Mouse (Mus musculus): ENCODE data around the gene Ankmy1. TPM values are rescaled to one million over a fixed set of nuclear protein-coding genes. Genes with fewer than 3 reads are reported as not detected.

Ankmy1 gene
- polyA plus RNA-seq, 1 experiment from 2014 or later: 1.1 TPM

- Histone ChIP-seq H3K4me1 (ENCODE audit: control insufficient read depth, insufficient read depth, low read length) (peaks cover 26% of the 10 kb centered on the region; the same call in 1 of the 2 replicates), H3K27ac (ENCODE audit: low read depth, low read length) (no peak overlapping the region), H3K27me3 (ENCODE audit: control insufficient read depth, insufficient read depth, low read length) (no peaks in the 10 kb centered on the region), H3K4me2 (replicated peaks; ENCODE audit: low read depth, low read length) (no peak overlapping the region), H3K4me3 (ENCODE audit: low read length) (no peak overlapping the region), H3K9ac (ENCODE audit: low read depth, low read length) (no peak overlapping the region), H3K36me3 (ENCODE audit: control insufficient read depth, insufficient read depth, low read length) (no peaks in the 10 kb centered on the region; the same call in 1 of the 2 replicates), H3K9me3 (ENCODE audit: control insufficient read depth, low read length) (no peaks in the 10 kb centered on the region)
- 86% methylated on average over 3 of the region's 3 CpGs for WGBS
- no peak for ATAC-seq (ENCODE audit: low FRiP score, low TSS enrichment)
Observed at GRCm38 (mm10) chr1:92908664-92909063, 6.0 kb upstream of the Ankmy1 start.

DNA sequence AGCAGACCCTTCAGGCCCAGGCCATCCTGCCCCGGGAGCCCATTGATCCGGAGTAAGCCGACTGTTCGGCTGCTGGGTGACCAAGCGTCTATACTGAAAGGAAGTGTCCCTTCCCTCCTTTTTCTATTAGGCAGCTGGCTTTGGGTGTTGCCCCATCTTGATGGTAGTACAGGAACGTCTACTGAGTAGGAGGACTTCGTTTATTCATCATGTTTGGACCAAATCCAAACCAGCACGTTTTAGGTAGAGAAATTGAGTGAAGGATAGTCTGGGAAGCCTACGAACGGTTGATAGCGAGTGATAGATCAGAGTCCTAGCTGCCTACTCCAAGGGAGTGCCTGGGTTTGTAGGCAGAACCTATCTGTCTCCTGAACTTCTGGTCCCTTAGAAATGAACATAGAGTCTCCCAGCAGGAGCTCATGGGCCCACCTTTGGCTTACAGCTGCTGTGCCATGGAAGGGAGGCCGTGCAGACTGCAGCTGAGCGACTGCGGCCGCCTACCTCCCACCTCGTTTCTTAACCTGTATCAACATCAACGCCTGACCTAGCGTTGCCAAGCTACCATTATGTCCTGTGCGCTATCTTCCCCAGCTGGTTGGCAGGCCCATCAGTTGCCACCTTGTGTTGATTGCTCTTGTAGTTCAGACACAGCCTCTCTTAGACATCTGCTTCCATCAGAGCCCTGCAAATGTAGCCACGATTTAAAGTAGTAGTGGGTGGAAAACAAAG, 5.1 kb upstream of the Ankmy1 start:
- Histone ChIP-seq H3K9me3 (ENCODE audit: control insufficient read depth, low read length) (no peaks in the 10 kb centered on the region), H3K4me1 (ENCODE audit: control insufficient read depth, insufficient read depth, low read length) (peaks cover 32% of the 10 kb centered on the region; the same call in 1 of the 2 replicates), H3K36me3 (ENCODE audit: control insufficient read depth, insufficient read depth, low read length) (no peaks in the 10 kb centered on the region), H3K4me3 (ENCODE audit: low read length) (peak overlapping the region; percentile 83), H3K27me3 (ENCODE audit: control insufficient read depth, insufficient read depth, low read length) (no peaks in the 10 kb centered on the region), H3K27ac (ENCODE audit: low read depth, low read length) (0 out of 2 replicates have a peak overlapping the region, but pooled peaks have one; percentile 47), H3K9ac (ENCODE audit: low read depth, low read length) (peak overlapping the region; percentile 80; the same call in 1 of the 2 replicates), H3K4me2 (replicated peaks; ENCODE audit: low read depth, low read length) (peak overlapping the region; percentile 81)
- ATAC-seq (ENCODE audit: low FRiP score, low TSS enrichment): no peak
- WGBS: 47% methylated on average over 20 of the region's 20 CpGs

DNA sequence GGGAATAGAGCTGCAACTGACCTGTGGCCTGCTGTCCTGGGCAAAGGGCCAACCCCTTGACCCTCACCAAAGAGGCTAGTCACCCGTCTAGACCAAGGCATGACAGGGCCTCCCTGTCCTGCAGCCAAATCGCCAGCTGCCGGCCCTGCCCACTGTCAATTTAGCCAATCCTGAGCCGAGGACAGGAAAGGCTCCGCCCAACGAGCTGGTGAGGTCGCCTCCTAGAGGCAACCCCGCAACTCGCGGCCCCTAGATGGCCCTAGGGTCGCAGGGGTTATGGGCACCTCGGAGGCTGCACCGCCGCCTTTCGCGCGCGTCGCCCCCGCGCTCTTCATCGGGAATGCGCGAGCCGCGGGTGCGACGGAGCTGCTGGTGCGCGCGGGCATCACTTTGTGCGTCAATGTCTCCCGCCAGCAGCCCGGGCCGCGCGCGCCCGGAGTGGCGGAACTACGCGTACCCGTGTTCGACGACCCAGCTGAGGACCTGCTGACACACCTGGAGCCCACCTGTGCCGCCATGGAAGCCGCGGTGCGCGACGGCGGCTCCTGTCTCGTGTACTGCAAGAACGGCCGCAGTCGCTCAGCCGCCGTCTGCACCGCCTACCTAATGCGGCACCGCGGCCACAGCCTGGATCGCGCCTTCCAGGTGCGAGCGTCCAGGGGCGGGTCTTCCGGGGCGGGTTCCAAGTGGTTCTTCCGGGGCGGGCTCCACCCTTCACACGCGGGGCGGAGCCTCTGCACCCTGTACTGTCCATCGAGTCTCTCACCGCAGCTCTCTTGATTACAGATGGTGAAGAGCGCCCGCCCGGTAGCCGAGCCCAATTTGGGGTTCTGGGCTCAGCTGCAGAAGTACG, 4.3 kb upstream of the Ankmy1 start, which contains the start of gene Dusp28:
Gene Dusp28 (plus strand): TSS at position 203 of the 853 bp plus-strand sequence.
- under 1% methylated on average over 81 of the region's 81 CpGs for WGBS
- ATAC-seq (ENCODE audit: low FRiP score, low TSS enrichment): peak; percentile 91
- peak within 1 kb of the TSS; percentile 79 for H3K27ac ChIP-seq (ENCODE audit: low read depth, low read length)
- no peaks in the 10 kb centered on the region for H3K27me3 ChIP-seq (ENCODE audit: control insufficient read depth, insufficient read depth, low read length)
- peak within 1 kb of the TSS; percentile 83 for H3K4me3 ChIP-seq (ENCODE audit: low read length)
- H3K4me2 ChIP-seq (replicated peaks; ENCODE audit: low read depth, low read length): peak within 1 kb of the TSS; percentile 81
- no peaks in the 10 kb centered on the region for H3K9me3 ChIP-seq (ENCODE audit: control insufficient read depth, low read length)
- no peaks in the 10 kb centered on the region for H3K36me3 ChIP-seq (ENCODE audit: control insufficient read depth, insufficient read depth, low read length)
- peak within 1 kb of the TSS; percentile 80 for H3K9ac ChIP-seq (ENCODE audit: low read depth, low read length)
- H3K4me1 ChIP-seq (ENCODE audit: control insufficient read depth, insufficient read depth, low read length): peaks cover 28% of the 10 kb centered on the region; the same call in 1 of the 2 replicates

DNA sequence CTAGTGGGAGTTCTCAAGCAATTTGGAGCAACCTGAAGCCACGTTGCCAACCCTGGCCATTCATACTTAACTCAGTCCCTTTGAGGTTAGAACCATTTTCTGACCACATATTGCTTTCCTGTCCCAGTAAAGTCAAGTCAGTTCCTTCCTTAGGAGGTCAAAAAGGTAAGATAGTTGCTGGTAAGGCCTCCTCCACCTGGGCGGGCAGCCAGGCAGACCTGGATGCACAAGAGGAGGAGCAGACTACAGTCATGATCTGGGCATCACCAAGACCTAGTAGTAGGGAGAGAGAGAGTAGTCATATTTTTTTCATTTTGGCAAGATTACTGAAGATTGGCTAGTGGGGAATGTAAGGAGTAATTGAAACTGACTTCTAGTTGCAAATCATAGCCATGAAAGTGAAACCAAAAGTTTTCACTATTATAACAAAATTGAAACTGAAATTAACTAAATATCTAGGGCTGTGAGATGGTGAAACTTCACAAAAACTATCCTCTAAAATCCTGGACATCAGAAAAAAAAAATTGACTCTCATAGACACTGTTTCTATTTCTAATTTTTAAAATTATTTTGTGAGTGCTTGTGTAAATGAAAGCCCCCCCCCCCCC, 3.1 kb upstream of the Ankmy1 start:
- H3K36me3 ChIP-seq (ENCODE audit: control insufficient read depth, insufficient read depth, low read length): no peaks in the 10 kb centered on the region
- H3K9ac ChIP-seq (ENCODE audit: low read depth, low read length): no peak overlapping the region
- no peaks in the 10 kb centered on the region for H3K27me3 ChIP-seq (ENCODE audit: control insufficient read depth, insufficient read depth, low read length)
- no peaks in the 10 kb centered on the region for H3K9me3 ChIP-seq (ENCODE audit: control insufficient read depth, low read length)
- WGBS: 85% methylated on average over 2 of the region's 2 CpGs
- ATAC-seq (ENCODE audit: low FRiP score, low TSS enrichment): no peak
- H3K27ac ChIP-seq (ENCODE audit: low read depth, low read length): no peak overlapping the region
- peaks cover 23% of the 10 kb centered on the region; the same call in 1 of the 2 replicates for H3K4me1 ChIP-seq (ENCODE audit: control insufficient read depth, insufficient read depth, low read length)
- no peak overlapping the region for H3K4me3 ChIP-seq (ENCODE audit: low read length)
- H3K4me2 ChIP-seq (replicated peaks; ENCODE audit: low read depth, low read length): no peak overlapping the region

- WGBS: 78% methylated on average over 4 of the region's 4 CpGs
- no peak for ATAC-seq (ENCODE audit: low FRiP score, low TSS enrichment)
- no peaks in the 10 kb centered on the region for H3K9me3 ChIP-seq (ENCODE audit: control insufficient read depth, low read length)
- H3K27ac ChIP-seq (ENCODE audit: low read depth, low read length): no peak overlapping the region
- no peaks in the 10 kb centered on the region for H3K36me3 ChIP-seq (ENCODE audit: control insufficient read depth, insufficient read depth, low read length)
- no peaks in the 10 kb centered on the region for H3K27me3 ChIP-seq (ENCODE audit: control insufficient read depth, insufficient read depth, low read length)
- H3K4me1 ChIP-seq (ENCODE audit: control insufficient read depth, insufficient read depth, low read length): peaks cover 16% of the 10 kb centered on the region; the same call in 1 of the 2 replicates
- no peak overlapping the region for H3K4me3 ChIP-seq (ENCODE audit: low read length)
- H3K9ac ChIP-seq (ENCODE audit: low read depth, low read length): no peak overlapping the region
- no peak overlapping the region for H3K4me2 ChIP-seq (replicated peaks; ENCODE audit: low read depth, low read length)
Observed at GRCm38 (mm10) chr1:92903627-92904026, 921 bp upstream of the Ankmy1 start.

DNA sequence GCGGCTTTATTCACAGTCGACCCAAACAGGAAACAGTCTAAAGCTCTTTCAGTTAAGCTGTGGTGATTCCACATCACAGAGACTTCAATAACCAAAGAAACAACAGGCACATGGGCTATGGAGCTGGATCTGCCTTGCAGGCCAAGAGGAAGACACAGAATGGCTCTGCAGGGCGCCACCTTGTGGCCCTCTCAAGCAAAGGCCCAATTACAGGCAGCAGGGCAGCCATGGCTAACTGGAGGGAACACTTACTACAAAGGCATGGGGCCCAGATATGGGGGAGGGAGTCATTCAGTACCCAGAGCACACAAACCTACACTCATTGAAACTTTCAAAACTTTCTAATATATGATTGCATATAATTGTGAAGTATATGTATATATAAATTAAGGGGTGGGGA, 7.6 kb downstream of the Ankmy1 start:
- no peak overlapping the region for H3K4me2 ChIP-seq (replicated peaks; ENCODE audit: low read depth, low read length)

GRCm38 (mm10) chr1:92893896-92894295, 8.8 kb downstream of the Ankmy1 start:
- Histone ChIP-seq H3K4me1 (ENCODE audit: control insufficient read depth, insufficient read depth, low read length) (no peaks in the 10 kb centered on the region), H3K4me2 (replicated peaks; ENCODE audit: low read depth, low read length) (no peak overlapping the region), H3K36me3 (ENCODE audit: control insufficient read depth, insufficient read depth, low read length) (no peaks in the 10 kb centered on the region), H3K27me3 (ENCODE audit: control insufficient read depth, insufficient read depth, low read length) (no peaks in the 10 kb centered on the region), H3K9me3 (ENCODE audit: control insufficient read depth, low read length) (no peaks in the 10 kb centered on the region), H3K9ac (ENCODE audit: low read depth, low read length) (no peak overlapping the region), H3K27ac (ENCODE audit: low read depth, low read length) (no peak overlapping the region), H3K4me3 (ENCODE audit: low read length) (no peak overlapping the region)
- ATAC-seq (ENCODE audit: low FRiP score, low TSS enrichment): no peak
- 62% methylated on average over 3 of the region's 3 CpGs for WGBS

More for the DNA sequence above, 7.6 kb downstream of the Ankmy1 start:
- Histone ChIP-seq H3K9me3 (ENCODE audit: control insufficient read depth, low read length) (no peaks in the 10 kb centered on the region), H3K36me3 (ENCODE audit: control insufficient read depth, insufficient read depth, low read length) (no peaks in the 10 kb centered on the region), H3K4me3 (ENCODE audit: low read length) (no peak overlapping the region), H3K27ac (ENCODE audit: low read depth, low read length) (no peak overlapping the region), H3K27me3 (ENCODE audit: control insufficient read depth, insufficient read depth, low read length) (no peaks in the 10 kb centered on the region), H3K9ac (ENCODE audit: low read depth, low read length) (no peak overlapping the region), H3K4me1 (ENCODE audit: control insufficient read depth, insufficient read depth, low read length) (no peaks in the 10 kb centered on the region)
- WGBS: 12% methylated on average over 3 of the region's 3 CpGs
- peak; percentile 75; the same call in 1 of the 2 replicates for ATAC-seq (ENCODE audit: low FRiP score, low TSS enrichment)

GRCm38 (mm10) chr1:92892791-92893190, 9.9 kb downstream of the Ankmy1 start:
- 66% methylated on average over 3 of the region's 3 CpGs for WGBS
- no peak for ATAC-seq (ENCODE audit: low FRiP score, low TSS enrichment)
- H3K4me2 ChIP-seq (replicated peaks; ENCODE audit: low read depth, low read length): no peak overlapping the region

More at GRCm38 (mm10) chr1:92892791-92893190, 9.9 kb downstream of the Ankmy1 start:
- Histone ChIP-seq H3K9ac (ENCODE audit: low read depth, low read length) (no peak overlapping the region), H3K27ac (ENCODE audit: low read depth, low read length) (no peak overlapping the region), H3K27me3 (ENCODE audit: control insufficient read depth, insufficient read depth, low read length) (no peaks in the 10 kb centered on the region), H3K9me3 (ENCODE audit: control insufficient read depth, low read length) (no peaks in the 10 kb centered on the region), H3K36me3 (ENCODE audit: control insufficient read depth, insufficient read depth, low read length) (no peaks in the 10 kb centered on the region), H3K4me3 (ENCODE audit: low read length) (no peak overlapping the region), H3K4me1 (ENCODE audit: control insufficient read depth, insufficient read depth, low read length) (no peaks in the 10 kb centered on the region)

Measured in kidney, embryonic 14.5 days (tissue).